30 mouse cellular contexts compared by ENCODE assay signal in the genomic region with DNA sequence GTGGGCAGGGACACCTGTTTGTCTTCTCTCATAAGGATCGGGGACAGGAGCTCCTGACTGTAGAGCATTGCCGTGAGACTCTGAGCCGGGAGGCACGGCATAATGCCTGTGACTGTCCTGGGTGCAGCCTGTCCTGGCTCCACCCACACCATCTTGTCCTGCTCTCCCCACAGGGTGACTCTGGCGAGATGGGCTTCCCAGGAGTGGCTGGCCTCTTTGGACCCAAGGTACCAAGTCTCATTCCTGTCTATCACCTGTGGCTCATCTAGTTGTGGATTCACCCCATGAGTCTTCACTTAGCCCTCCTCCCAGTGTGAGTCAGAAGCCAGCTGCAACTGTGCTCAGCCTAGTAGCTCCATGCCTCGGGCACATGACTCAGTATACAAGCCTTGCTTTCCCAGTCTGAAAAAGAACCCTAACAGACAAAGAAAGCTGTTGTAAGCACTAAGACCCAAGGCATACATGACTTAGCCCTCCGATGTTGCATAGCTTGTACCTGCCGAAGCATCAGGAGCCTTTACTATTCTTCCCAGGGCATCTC. TPM values are rescaled to one million over a fixed set of nuclear protein-coding genes. Genes with fewer than 3 reads are reported as not detected.
A peak's percentile ranks its signal among the peaks of the same experiment; 100 is the strongest.
DNase-seq lines count a peak whose midpoint lies in the region; ATAC-seq and TF ChIP-seq lines count a peak whose summit lies in the region.
"Had no signal": no experiment of that assay in that cellular context is flagged by ENCODE, and none has a peak within 500 bp of the region (broad histone marks: within the 10 kb centered on the region; RNA-seq: fewer than 3 reads in every experiment).

No protein-coding gene starts in this region.

- H3K9ac ChIP-seq in stomach, postnatal 0 days (ENCODE audit: low read length): no peak overlapping the region
- H3K9ac ChIP-seq: forebrain, postnatal 0 days; hindbrain, embryonic 14.5 days; limb, embryonic 12.5 days had no signal

- no peak for TF ChIP-seq EP300 in stomach, postnatal 0 days (optimal IDR thresholded peaks at IDR 0.05)

- peak; percentile 47; the same call in 1 of the 2 replicates for ATAC-seq in frontal cortex, adult (ENCODE audit: low TSS enrichment)
- 0 out of 2 replicates have a peak, but pooled peaks have one; percentile 35 for ATAC-seq in stomach, postnatal 0 days (ENCODE audit: low FRiP score, low TSS enrichment)
- ATAC-seq: forebrain, postnatal 0 days; inflammation-experienced regulatory T-cells, adult 6 months had no signal

- no peak overlapping the region for H3K27ac ChIP-seq in stomach, postnatal 0 days (replicated peaks)
- H3K27ac ChIP-seq: heart, embryonic 10.5 days; hindbrain, embryonic 14.5 days; limb, embryonic 12.5 days had no signal

- H3K36me3 ChIP-seq in stomach, postnatal 0 days (ENCODE audit: control insufficient read depth, insufficient read depth, low read length): peaks cover 7% of the 10 kb centered on the region

- no peaks in the 10 kb centered on the region for H3K27me3 ChIP-seq in stomach, postnatal 0 days (ENCODE audit: control insufficient read depth, insufficient read depth, low read length)
- H3K27me3 ChIP-seq: limb, embryonic 12.5 days had no signal

- H3K4me3 ChIP-seq in stomach, postnatal 0 days (ENCODE audit: low read depth, low read length): no peak overlapping the region
- H3K4me3 ChIP-seq: heart, embryonic 10.5 days; limb, embryonic 12.5 days had no signal

- WGBS in stomach, postnatal 0 days: 78% methylated on average over 8 of the region's 8 CpGs

- H3K9me3 ChIP-seq in stomach, postnatal 0 days (ENCODE audit: control insufficient read depth, low read length): no peaks in the 10 kb centered on the region
- H3K9me3 ChIP-seq: heart, embryonic 10.5 days had no signal

- peak; percentile 51 to 70 for DNase-seq in adrenal gland, adult (ENCODE audit: inconsistent age in 2 of 2, low spot score in 1 of 2)
- DNase-seq in adrenal gland, postnatal 10 days: no peak
- no peak for DNase-seq in frontal cortex, postnatal 25 days (ENCODE audit: low spot score in 2 of 2)
- peak; percentile 86 for DNase-seq in NIH3T3 (ENCODE audit: low read depth)
- no peak for DNase-seq in stomach, postnatal 0 days (ENCODE audit: low spot score)
- DNase-seq in gastrocnemius, postnatal 10 days: no peak
- DNase-seq: cerebellum, adult 9-10 months; forebrain, postnatal 0 days; heart, postnatal 4 days; kidney, postnatal 4 days; lung, adult 18-20 months; lung, postnatal 10 days; retina, postnatal 1 day; right cerebral cortex, postnatal 25 days; spleen, adult 18-20 months; thymus, postnatal 14 days had no signal

- no peaks in the 10 kb centered on the region for H3K4me1 ChIP-seq in stomach, postnatal 0 days (replicated peaks; ENCODE audit: control insufficient read depth, insufficient read depth)
- H3K4me1 ChIP-seq: heart, embryonic 10.5 days; limb, embryonic 12.5 days had no signal

- TF ChIP-seq CTCF in stomach, postnatal 0 days (IDR thresholded peaks at IDR 0.05; ENCODE audit: low read depth): no peak

- no peak overlapping the region for H3K4me2 ChIP-seq in stomach, postnatal 0 days (replicated peaks; ENCODE audit: low read depth)
- H3K4me2 ChIP-seq: hindbrain, embryonic 14.5 days; limb, embryonic 12.5 days; liver, embryonic 11.5 days; midbrain, embryonic 11.5 days had no signal

RNA-seq across cellular contexts. Expression of a gene that starts 21.0 kb away (rescaled TPM):
- total RNA-seq in adrenal gland, postnatal 10 days (2021): 10 to 100 TPM in 1 of 2 experiments, 1 to 10 TPM in 1; 3.2 to 11.8 TPM
- 16.3 and 17.4 TPM in 2 replicates for polyA plus RNA-seq in stomach, postnatal 0 days (2015; fragmentation: Nextera tagmentation; extraction: Ambion mirVana)
- 1 to 10 TPM in 1 of 2 experiments, not detected in 1; 1.8 TPM for total RNA-seq in gastrocnemius, postnatal 10 days (2021)
- total RNA-seq: ES-E14; forebrain, postnatal 0 days; heart, postnatal 4 days; left cerebral cortex, postnatal 14 days had no signal
- polyA plus RNA-seq: forebrain, postnatal 0 days; heart, embryonic 10.5 days; heart, embryonic 16.5 days; hindbrain, embryonic 14.5 days; inflammation-experienced regulatory T-cells, adult 6 months; kidney, embryonic 14.5 days; limb, embryonic 12.5 days; liver, embryonic 11.5 days; midbrain, embryonic 11.5 days had no signal

RNA-seq across cellular contexts. Expression of a gene that starts 32.6 kb away (rescaled TPM):
- total RNA-seq in adrenal gland, postnatal 10 days (2021): 1 to 10 TPM; 1.5 to 2.2 TPM
- not detected in 2 replicates for polyA plus RNA-seq in stomach, postnatal 0 days (2015; fragmentation: Nextera tagmentation; extraction: Ambion mirVana)
- not detected for total RNA-seq in gastrocnemius, postnatal 10 days (2021)
- total RNA-seq: ES-E14; forebrain, postnatal 0 days; gastrocnemius, adult 18-20 months; granulocyte monocyte progenitor cell, adult 5-6 weeks; heart, postnatal 4 days; left cerebral cortex, postnatal 14 days; megakaryocyte progenitor cell, adult 5-6 weeks had no signal
- polyA plus RNA-seq: forebrain, postnatal 0 days; heart, embryonic 10.5 days; heart, embryonic 16.5 days; hindbrain, embryonic 14.5 days; kidney, embryonic 14.5 days; limb, embryonic 12.5 days; liver, embryonic 11.5 days; midbrain, embryonic 11.5 days had no signal

RNA-seq across cellular contexts. Expression of a gene that starts 38.9 kb away (rescaled TPM):
- total RNA-seq in adrenal gland, postnatal 10 days (2021): under 1 TPM in 1 of 2 experiments, not detected in 1; 0.84 TPM
- not detected in 2 replicates for polyA plus RNA-seq in stomach, postnatal 0 days (2015; fragmentation: Nextera tagmentation; extraction: Ambion mirVana)
- under 1 TPM in 1 of 2 experiments, not detected in 1; 0.47 TPM for total RNA-seq in gastrocnemius, postnatal 10 days (2021)
- total RNA-seq: ES-E14; forebrain, postnatal 0 days; granulocyte monocyte progenitor cell, adult 5-6 weeks; heart, postnatal 4 days; left cerebral cortex, postnatal 14 days; megakaryocyte progenitor cell, adult 5-6 weeks had no signal
- polyA plus RNA-seq: forebrain, postnatal 0 days; heart, embryonic 10.5 days; heart, embryonic 16.5 days; hindbrain, embryonic 14.5 days; kidney, embryonic 14.5 days; limb, embryonic 12.5 days; liver, embryonic 11.5 days; midbrain, embryonic 11.5 days had no signal

Comparison
In these comparisons a context has a peak if more than half of its experiments do, and no peak if none do; other contexts are left out.
1. DNase-seq: peak in adrenal gland, adult (2 of 2) and NIH3T3 (single experiment); none in adrenal gland, postnatal 10 days (single experiment), frontal cortex, postnatal 25 days (0 of 2), stomach, postnatal 0 days (single experiment) and gastrocnemius, postnatal 10 days (single experiment).